Mouse (Mus musculus) midbrain, embryonic 16.5 days (tissue): ENCODE data around the gene Tnfrsf18. TPM values are rescaled to one million over a fixed set of nuclear protein-coding genes. Genes with fewer than 3 reads are reported as not detected.

Experiments
- ATAC-seq: fragments of 200-750 bp; cut with Nextera tagmentation; 2 replicates; pipeline ENCODE4 v1.8.0; 2017; ENCODE audit warnings: moderate TSS enrichment
- H3K27ac ChIP-seq: fragments of 300-500 bp; sonication (generic); 2 replicates; pipeline ENCODE4 v1.5.1; 2014; ENCODE audit warnings: mild to moderate bottlenecking, low read length, mixed read lengths
- H3K27me3 ChIP-seq: fragments of 300-500 bp; sonication (generic); 2 replicates; pipeline ENCODE4 v1.6.1; 2014; ENCODE audit warnings: low read depth, low read length, mixed read lengths; ENCODE audit not compliant: control insufficient read depth, insufficient read depth
- H3K36me3 ChIP-seq: fragments of 300-500 bp; sonication (generic); 2 replicates; pipeline ENCODE4 v1.6.1; 2014; ENCODE audit warnings: mild to moderate bottlenecking, low read length, moderate library complexity, mixed read lengths; ENCODE audit not compliant: control insufficient read depth, insufficient read depth
- H3K4me1 ChIP-seq: fragments of 300-500 bp; sonication (generic); 2 replicates; pipeline ENCODE4 v1.6.1; 2014; ENCODE audit warnings: mild to moderate bottlenecking, low read length, mixed read lengths; ENCODE audit not compliant: control insufficient read depth, insufficient read depth
- H3K4me2 ChIP-seq: fragments of 300-500 bp; sonication (generic); 2 replicates; pipeline ENCODE4 v1.6.1; 2014; ENCODE audit warnings: mild to moderate bottlenecking, low read length, mixed read lengths
- H3K4me3 ChIP-seq: fragments of 300-500 bp; sonication (generic); 2 replicates; pipeline ENCODE4 v1.5.1; 2014; ENCODE audit warnings: low read depth, mild to moderate bottlenecking, low read length, moderate library complexity, mixed read lengths
- H3K9ac ChIP-seq: fragments of 300-500 bp; sonication (generic); 2 replicates; pipeline ENCODE4 v1.6.1; 2014; ENCODE audit warnings: low read depth, low read length, mixed read lengths
- H3K9me3 ChIP-seq: fragments of 300-500 bp; sonication (generic); replicated peaks from 2 replicates; pipeline ENCODE4 v1.6.1; 2014; ENCODE audit warnings: mild to moderate bottlenecking, low read length, mixed read lengths; ENCODE audit not compliant: control insufficient read depth, poor library complexity, severe bottlenecking
- WGBS: fragments of 180-500 bp; shearing (Covaris S2); extraction: QIAGEN DNeasy Blood & Tissue Kit; methylation state at CpG from one replicate; pipeline ENCODE4 v1.1.7; 2014; 5-methylcytosine and 5-hydroxymethylcytosine counted together
- polyA plus RNA-seq: library from polyadenylated mRNA; unstranded; fragments of >200 nt; fragmentation: Nextera tagmentation; extraction: Ambion mirVana; gene quantifications from 2 replicates; pipeline ENCODE4 v1.2.1, GENCODE M21; 2015

The Tnfrsf18 gene
- polyA plus RNA-seq, 1 experiment from 2014 or later: 2.4 TPM

DNA sequence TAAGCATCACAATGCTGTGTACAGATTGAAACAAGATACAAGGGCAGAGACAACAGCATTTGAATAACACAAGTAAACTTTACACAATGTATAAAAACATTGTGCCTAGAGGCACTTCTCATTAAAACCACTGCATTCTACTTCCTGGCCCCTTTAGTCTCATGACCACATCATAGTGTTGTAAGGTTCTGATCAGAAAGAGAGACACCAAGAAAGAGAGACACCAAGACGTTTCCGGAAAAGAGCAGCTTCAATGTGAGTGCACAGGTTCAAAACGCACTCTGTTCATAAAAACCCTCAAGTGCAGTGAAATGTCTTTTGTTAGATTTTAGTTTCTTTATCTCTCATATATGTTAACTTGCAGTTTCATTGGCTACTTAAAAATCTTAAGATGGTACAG, 21.9 kb upstream of the Tnfrsf18 start:
- Histone ChIP-seq H3K4me3 (no peak overlapping the region), H3K36me3 (peaks cover 46% of the 10 kb centered on the region), H3K9me3 (no peaks in the 10 kb centered on the region), H3K9ac (no peak overlapping the region), H3K27ac (no peak overlapping the region), H3K4me2 (no peak overlapping the region), H3K27me3 (no peaks in the 10 kb centered on the region), H3K4me1 (no peaks in the 10 kb centered on the region)
- WGBS: 95% methylated on average over 3 of the region's 3 CpGs
- ATAC-seq: no peak

DNA sequence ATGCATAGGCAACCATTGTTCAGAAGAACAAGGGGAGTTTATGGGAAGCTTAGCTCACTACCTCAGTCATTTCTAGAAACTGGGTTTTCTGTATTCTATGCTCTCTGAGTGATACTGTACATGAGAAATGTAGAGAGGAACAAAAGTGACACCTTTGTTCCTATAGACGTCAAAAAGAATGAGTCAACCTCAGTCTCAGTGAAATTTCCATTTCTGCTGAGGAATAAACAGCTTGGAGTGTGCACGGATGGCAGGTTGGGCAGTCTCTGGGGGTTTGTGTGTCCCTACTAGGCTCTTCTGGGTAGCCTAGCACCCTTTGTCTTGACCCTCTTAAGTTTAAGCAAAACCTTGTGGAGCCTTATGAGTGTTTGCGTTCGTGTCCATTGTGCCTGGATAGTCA, 17.6 kb upstream of the Tnfrsf18 start:
- Histone ChIP-seq H3K9ac (no peak overlapping the region), H3K36me3 (peaks cover 23% of the 10 kb centered on the region), H3K27ac (no peak overlapping the region), H3K27me3 (no peaks in the 10 kb centered on the region), H3K4me3 (no peak overlapping the region), H3K9me3 (no peaks in the 10 kb centered on the region), H3K4me1 (no peaks in the 10 kb centered on the region), H3K4me2 (no peak overlapping the region)
- no peak for ATAC-seq
- 91% methylated on average over 4 of the region's 4 CpGs for WGBS

DNA sequence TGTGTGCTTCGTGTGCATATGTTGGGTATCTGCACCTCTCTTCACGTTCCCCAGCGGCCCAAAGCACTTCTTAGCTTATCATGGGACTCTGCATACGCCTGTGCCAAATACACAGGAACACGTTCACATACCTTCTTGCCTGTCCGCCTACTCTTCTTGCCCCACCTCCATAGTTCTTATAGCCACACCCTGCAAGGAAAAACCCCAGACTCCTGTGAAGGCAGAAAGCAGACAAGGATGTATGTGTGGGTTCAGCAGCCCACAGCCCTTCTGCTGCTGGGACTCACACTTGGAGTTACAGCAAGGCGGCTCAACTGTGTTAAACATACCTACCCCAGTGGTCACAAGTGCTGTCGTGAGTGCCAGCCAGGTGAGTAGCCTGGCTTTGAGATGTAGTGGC, 12.3 kb upstream of the Tnfrsf18 start, which contains the start of gene Tnfrsf4:
TSS of gene Tnfrsf4 (plus strand) at position 207 of the 400 bp plus-strand sequence.
- Histone ChIP-seq H3K36me3 (peaks cover 15% of the 10 kb centered on the region), H3K4me1 (no peaks in the 10 kb centered on the region)
- ATAC-seq: no peak

DNA sequence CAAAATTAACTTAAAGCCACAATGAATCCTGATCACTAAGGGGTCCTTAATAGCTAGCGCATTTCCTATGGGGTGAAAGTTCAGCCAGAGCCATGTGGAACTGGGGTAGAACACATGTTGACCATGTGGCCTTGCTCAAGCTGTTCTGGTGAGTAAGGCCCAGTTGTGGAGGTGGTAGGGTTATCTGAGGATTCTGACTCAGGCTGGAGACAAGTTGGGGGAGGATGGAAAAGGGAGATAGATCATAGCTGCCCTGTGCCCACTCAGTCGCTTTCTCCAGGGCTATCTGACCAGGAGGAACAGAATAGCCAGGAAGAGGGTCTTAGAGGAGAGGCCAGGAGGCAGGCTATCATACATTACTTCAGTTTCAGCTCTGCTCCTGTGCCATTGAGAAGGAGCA, 11.5 kb upstream of the Tnfrsf18 start:
- H3K27ac ChIP-seq: no peak overlapping the region
- H3K27me3 ChIP-seq: no peaks in the 10 kb centered on the region
- 89% methylated on average over 2 of the region's 2 CpGs for WGBS
- peaks cover 10% of the 10 kb centered on the region for H3K36me3 ChIP-seq
- H3K4me3 ChIP-seq: no peak overlapping the region
- H3K9ac ChIP-seq: no peak overlapping the region
- H3K4me2 ChIP-seq: no peak overlapping the region
- ATAC-seq: no peak
- no peaks in the 10 kb centered on the region for H3K9me3 ChIP-seq
- no peaks in the 10 kb centered on the region for H3K4me1 ChIP-seq

More for the DNA sequence above, 12.3 kb upstream of the Tnfrsf18 start, which contains the start of gene Tnfrsf4:
- H3K9me3 ChIP-seq: no peaks in the 10 kb centered on the region
- no peak within 1 kb of the TSS for H3K27ac ChIP-seq
- no peak within 1 kb of the TSS for H3K9ac ChIP-seq
- H3K4me2 ChIP-seq: no peak within 1 kb of the TSS
- H3K4me3 ChIP-seq: no peak within 1 kb of the TSS
- 90% methylated on average over 8 of the region's 8 CpGs for WGBS
- H3K27me3 ChIP-seq: no peaks in the 10 kb centered on the region

DNA sequence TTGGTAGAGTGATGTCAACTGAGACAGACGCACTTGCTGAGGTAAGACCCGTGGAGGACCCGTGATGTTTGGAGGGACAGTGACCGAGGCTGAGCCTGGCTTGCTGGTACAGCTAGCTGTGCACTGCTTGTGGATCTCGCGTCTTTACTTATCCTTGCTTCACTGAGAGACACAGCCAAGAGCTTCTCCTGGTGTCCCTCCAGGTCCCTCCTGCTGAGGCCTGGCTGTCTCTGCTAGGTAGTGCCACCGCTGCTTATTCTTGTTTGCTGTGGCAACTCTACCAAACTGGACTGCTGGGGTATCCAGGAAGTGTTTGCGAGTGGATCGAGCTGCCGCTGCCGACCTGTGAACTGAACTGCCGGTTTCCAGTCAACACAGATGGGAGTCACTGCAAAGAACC, 6.2 kb upstream of the Tnfrsf18 start:
- WGBS: 95% methylated on average over 12 of the region's 12 CpGs
- no peak overlapping the region for H3K4me3 ChIP-seq
- no peak for ATAC-seq

DNA sequence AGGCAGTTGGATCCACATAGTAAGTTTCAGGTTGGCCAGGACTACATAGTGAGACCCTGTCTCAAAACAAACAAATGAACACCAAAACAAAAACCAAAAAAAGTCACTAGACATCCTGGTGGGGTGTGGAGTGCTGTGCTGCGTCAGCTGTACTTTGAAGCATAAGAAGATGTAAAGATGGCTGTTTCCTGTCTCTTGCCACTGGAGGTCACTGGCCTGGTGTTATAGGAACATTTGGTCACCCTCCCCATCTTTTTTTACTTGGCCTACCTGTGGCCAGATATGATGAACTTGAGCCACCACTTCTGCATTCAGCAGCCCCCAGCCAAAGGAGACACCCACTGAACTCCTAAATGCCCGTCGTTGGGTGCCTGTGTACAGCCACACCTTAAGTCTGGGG, 4.6 kb upstream of the Tnfrsf18 start:
- Histone ChIP-seq H3K9me3 (no peaks in the 10 kb centered on the region), H3K27me3 (no peaks in the 10 kb centered on the region), H3K36me3 (no peaks in the 10 kb centered on the region; the same call in 1 of the 2 replicates), H3K4me1 (no peaks in the 10 kb centered on the region), H3K4me2 (no peak overlapping the region), H3K27ac (no peak overlapping the region), H3K9ac (no peak overlapping the region), H3K4me3 (no peak overlapping the region)
- WGBS: 85% methylated on average over 3 of the region's 3 CpGs
- ATAC-seq: no peak

More for the DNA sequence above, 6.2 kb upstream of the Tnfrsf18 start:
- Histone ChIP-seq H3K4me1 (no peaks in the 10 kb centered on the region), H3K27me3 (no peaks in the 10 kb centered on the region), H3K36me3 (no peaks in the 10 kb centered on the region; the same call in 1 of the 2 replicates), H3K9me3 (no peaks in the 10 kb centered on the region), H3K4me2 (no peak overlapping the region), H3K9ac (no peak overlapping the region), H3K27ac (no peak overlapping the region)

DNA sequence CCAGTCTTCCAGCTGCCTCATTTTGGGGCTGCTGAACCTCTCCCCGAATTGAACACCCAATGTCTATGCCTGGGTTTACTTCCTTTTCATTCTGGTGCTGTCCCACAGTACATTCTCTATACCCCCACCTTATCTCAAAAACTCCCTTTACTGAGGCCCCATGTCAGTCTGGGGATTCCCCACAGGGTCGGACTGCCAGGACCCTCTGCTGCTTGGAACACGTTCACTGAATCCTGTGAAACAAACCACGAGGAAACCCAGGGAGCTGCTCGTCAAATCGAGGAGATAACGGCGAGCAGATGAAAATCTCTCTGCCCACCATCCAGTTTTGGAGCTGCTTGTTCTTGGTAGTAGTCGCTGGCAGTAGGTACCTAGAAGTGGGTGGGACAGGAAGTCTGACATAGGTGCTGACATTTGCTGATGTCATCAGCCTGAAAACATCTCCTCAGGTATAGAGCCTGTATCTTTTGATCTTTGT, 4.0 kb upstream of the Tnfrsf18 start:
- no peak overlapping the region for H3K9ac ChIP-seq
- H3K9me3 ChIP-seq: no peaks in the 10 kb centered on the region
- no peaks in the 10 kb centered on the region for H3K4me1 ChIP-seq
- ATAC-seq: no peak
- no peak overlapping the region for H3K4me3 ChIP-seq
- no peak overlapping the region for H3K4me2 ChIP-seq
- no peaks in the 10 kb centered on the region; the same call in 1 of the 2 replicates for H3K36me3 ChIP-seq
- WGBS: 90% methylated on average over 9 of the region's 9 CpGs
- H3K27me3 ChIP-seq: no peaks in the 10 kb centered on the region
- no peak overlapping the region for H3K27ac ChIP-seq

DNA sequence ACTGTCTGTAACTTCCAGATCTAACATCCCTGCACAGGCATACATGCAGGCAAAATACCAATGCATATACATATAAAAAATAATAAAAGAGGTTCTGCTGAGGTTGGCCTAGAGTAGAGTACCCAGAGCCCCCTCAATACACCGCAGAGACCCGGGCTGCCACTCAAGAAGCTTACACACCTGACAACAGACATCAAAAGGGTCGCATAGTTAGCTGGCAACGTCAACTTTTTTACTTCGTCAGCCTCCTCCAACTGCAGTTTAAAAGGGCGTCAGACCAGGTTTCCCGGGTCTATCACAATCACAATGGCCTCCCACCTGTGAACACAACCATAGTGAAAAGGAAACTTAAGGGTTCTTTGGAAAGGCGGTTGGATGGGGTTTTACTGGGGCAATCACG, 2.4 kb upstream of the Tnfrsf18 start:
- Histone ChIP-seq H3K4me1 (no peaks in the 10 kb centered on the region), H3K9me3 (no peaks in the 10 kb centered on the region), H3K4me2 (no peak overlapping the region), H3K36me3 (peaks cover 8% of the 10 kb centered on the region; the same call in 1 of the 2 replicates), H3K27me3 (no peaks in the 10 kb centered on the region), H3K4me3 (no peak overlapping the region), H3K27ac (no peak overlapping the region), H3K9ac (no peak overlapping the region)
- no peak for ATAC-seq
- WGBS: 85% methylated on average over 9 of the region's 9 CpGs

DNA sequence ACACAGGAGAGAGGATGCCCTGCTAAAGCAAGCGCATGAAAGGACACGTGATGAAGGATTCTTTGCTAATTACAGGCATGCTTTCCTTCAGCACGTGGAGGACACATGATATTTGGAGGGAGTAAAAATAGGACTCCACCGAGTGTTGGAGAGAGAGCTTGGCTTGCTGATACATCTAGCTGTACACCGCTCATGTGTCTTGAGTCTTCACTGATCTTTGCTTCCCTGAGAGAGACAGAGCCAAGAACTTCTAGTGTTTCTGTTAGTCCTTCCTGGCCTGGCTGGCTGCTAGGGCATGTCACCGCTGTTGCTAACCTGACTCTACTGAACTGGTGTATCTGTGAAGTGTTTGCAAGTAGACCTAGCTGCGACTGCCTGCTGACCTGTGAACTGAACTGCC, 1.8 kb upstream of the Tnfrsf18 start:
- H3K36me3 ChIP-seq: peaks cover 8% of the 10 kb centered on the region; the same call in 1 of the 2 replicates
- no peak overlapping the region for H3K27ac ChIP-seq
- H3K9ac ChIP-seq: no peak overlapping the region
- no peaks in the 10 kb centered on the region for H3K9me3 ChIP-seq
- H3K27me3 ChIP-seq: no peaks in the 10 kb centered on the region
- H3K4me3 ChIP-seq: no peak overlapping the region
- ATAC-seq: no peak
- 95% methylated on average over 7 of the region's 7 CpGs for WGBS
- H3K4me2 ChIP-seq: no peak overlapping the region
- H3K4me1 ChIP-seq: no peaks in the 10 kb centered on the region
